Mouse (Mus musculus): ENCODE measurements around the gene Apc2.

DNA sequence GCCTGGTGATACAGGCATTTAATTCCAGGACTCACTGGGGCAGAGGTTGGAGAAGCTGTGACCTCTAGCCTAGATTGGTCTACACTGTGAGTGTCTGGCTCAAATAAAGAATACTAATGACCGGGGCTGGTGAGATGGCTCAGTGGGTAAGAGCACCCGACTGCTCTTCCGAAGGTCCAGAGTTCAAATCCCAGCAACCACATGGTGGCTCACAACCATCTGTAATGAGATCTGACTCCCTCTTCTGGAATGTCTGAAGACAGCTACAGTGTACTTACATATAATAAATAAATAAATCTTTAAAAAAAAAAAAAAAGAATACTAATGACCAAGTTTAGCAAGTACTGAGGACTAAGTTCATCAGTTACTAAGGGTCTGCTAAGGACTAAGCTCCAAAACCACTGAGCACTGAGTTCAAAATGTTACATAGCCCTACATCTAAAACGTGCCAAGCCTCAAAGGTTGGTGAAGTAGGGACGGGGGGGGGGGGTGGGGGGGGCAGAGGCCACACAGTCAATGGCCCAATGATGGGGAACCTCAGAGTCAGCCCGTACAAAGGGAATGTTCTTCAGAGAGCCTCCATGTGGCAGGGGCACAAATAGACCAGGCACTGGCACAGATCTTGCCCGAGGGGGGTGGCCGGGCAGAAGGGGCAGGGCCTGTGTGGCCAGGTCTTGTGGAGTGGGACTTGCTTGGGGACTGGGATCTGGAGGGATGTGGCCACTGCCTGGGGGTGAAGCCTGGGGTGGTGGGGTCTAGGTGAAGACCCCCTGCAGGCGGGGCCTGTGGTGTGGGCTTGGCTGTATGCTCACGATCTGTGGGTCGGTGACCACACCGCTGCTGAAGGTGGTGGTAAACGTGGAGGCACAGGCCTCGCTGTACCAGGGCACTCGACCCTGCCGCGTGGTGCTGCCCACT, 28.6 kb downstream of the Apc2 start:
- TF ChIP-seq POLR2A (IDR thresholded peaks at IDR 0.05; ENCODE audit: control insufficient read depth, extremely low read depth, insufficient read depth, low read length, poor library complexity) (no peak), CTCF (IDR thresholded peaks at IDR 0.05; ENCODE audit: borderline replicate concordance, control insufficient read depth, extremely low read depth, insufficient read depth, low read length, poor library complexity) (no peak)
